Mouse (Mus musculus) right cerebral cortex, adult 18-20 months (tissue): ENCODE results near the gene Ambra1.

Experiments used
- DNase-seq: peaks from one replicate; pipeline ENCODE4 v3.0.0; 2022; ENCODE audit warnings: mixed read lengths

Gene Ambra1

DNA sequence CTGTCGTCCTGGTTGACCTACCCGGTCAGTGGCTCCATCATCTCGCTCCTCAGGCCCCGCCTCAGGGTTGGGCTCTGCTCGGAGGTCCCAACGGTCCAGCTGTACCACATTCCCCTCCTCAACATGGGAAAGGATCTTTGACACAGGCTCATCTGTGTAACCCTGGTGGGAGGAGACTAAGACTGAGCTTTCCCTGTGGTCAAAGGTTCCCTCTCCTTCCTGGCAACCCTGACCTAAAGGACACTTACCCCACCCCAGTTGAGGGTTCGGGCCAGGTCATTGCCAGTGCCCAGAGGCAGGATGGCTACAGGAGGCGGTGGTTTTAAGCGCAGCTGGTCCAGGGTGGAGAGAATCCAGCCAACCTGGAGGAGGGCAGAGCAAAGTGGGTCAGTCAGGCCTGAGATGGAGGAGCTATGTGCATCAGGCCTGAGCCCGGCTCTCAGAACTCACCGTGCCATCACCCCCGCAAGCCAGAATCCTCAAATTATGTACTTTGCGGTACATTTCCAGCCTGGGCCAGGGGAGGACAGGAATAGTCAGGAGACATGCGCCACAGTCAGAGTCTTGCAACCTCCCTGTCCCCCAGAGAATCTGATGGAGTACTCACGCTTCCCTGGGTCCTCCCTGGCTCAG lies 209.5 kb downstream of the Ambra1 start:
- peak; percentile 67 for DNase-seq

DNA sequence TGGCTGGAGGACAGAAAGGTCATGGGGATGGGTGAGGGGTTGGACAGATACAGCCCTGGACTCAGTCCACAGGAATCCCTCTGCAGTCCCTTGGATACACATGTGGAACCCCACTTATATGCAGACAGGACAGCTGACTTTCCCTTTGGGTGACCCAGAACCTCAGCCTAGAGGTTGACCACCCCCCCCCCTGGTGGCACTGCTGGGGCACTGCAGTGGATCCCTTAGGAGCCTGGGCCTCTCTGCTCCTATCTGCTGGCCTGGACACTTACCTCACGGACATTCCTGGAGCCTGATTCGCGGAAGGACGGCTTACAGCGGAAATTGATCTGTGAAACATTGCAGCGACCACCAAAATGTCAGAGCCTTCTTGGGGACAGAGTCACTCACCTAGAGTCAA lies 212.4 kb downstream of the Ambra1 start:
- no peak for DNase-seq

DNA sequence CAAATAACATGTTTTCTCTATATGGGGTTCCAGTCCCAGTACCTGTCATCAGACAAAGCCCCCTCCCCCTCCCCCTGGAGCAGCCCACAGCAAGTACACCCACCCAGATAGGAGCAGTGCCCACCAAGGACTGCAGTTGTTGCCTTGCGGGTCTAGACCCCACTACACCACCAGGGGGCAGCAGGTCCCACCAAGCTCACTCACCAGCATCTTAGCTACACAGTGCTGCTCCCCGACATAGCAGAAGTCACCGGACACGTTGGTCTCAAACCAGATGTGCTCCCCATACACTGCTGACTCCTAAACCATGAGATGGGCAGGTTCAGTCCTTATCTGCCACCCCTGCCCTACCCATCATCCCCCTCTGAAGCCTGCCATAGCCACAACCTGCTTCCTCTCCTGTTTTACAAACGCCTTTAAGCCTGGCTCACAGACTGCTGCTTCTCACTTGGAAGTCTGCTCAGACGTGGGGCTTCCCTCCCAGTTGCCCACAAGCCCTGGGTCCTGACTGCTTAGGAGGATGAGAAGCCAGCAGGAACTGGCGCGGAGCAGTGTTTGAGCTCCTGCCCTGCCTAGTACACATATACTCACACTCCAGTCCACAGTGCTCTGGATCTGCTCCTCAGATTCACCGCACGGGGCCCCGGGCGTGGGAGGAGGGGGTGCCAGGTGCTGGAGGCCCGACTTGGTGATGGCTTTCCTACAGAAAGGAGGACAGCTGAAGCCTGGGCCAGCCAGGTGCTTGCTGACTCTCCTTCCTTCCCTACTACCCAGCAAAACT lies 214.4 kb downstream of the Ambra1 start:
- DNase-seq = peak; percentile 82

DNA sequence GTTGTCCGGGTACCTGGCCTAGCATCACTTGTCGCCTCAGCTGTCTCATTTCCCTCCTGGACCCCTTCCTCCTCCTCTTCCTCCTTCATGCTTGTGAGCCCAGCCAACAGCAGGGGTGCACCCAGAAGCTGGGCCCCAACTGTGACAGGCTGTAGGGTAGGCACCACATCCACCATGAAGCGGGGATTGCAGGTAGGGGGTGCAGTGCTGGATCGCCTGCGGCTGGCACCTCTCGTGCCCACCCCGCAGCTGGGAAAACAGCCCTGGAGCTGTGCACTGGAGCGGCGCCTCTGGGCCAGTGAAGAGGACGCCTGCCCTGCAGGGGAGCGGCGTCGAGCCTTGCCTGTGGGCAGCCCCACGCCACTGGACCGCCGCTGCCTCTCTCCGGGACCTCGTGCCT lies 215.5 kb downstream of the Ambra1 start, which contains the start of gene Gm9821:
Gene Gm9821 (plus strand): TSS at position 221 of the 400 bp plus-strand sequence.
- DNase-seq = no peak

DNA sequence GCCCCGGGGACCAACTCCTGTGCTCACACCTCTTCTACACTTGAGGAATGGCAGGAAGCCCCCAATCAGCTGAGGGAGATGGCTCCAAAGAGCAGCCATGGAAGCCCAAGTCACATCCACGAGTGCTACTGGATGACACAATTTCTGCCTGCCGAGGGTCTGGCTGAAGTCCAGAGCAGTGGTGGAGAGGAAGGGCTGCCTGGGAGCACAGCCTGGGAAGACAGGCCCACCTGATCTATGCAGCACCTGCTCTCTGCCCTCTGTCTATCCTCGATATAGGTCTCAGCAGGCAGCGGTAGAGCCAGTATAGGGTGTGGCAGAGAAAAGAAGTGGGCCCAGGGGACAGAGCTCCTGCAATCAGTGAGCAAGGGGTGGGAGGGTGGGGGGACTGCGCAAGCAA lies 216.9 kb downstream of the Ambra1 start:
- no peak for DNase-seq

DNA sequence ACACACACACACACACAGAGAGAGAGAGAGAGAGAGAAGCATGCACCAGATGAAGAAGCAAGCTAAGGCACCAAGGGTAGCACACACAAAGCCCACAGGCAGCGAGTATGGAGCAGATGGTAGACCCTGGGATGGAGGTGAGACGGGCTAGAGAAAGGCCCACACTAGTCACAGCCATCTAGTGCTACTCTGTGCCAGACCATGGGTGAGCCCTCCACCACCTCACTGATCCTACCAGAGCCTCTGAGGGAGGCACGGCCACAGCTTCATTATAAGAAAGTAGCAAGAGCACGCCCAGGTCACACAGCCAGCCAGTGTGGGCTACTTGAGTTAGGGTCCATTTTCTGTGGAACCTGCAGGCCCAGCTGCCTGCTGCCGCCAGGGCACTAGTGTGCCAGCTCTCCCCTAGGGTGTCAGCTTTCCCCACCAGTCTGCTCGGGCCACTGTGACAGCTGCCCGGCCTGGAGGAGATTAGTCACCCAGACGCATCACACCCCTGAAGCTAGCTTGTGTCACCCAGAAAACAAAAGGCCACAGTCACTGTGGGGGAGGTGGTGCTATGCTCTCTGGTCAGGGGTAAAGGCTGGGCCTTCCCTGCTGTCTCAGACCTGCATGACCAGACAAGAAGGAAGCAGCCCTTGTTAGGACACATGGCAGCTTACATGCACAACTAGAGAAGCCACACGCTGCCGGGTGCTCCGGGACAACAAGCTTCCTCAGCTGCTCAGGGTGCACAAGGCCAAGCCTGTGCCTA lies 217.6 kb downstream of the Ambra1 start:
- DNase-seq = no peak

DNA sequence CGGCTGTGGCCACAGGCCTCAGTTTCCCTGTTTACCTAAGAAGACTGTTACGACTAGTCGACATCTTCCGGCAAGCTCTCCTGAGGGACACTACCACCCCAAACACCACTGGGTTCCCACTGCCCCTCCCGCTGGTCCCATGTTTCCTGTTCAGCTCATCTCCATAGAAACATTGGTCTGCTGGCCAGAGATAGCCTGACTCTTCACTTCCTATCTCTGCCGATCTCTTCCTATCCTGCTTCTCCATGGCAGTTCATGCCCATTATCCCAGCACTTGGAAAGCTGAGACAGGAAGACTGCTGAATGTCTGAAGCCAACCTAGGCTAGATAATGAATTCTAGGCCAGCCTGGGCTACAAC lies 218.2 kb downstream of the Ambra1 start:
- no peak for DNase-seq

DNA sequence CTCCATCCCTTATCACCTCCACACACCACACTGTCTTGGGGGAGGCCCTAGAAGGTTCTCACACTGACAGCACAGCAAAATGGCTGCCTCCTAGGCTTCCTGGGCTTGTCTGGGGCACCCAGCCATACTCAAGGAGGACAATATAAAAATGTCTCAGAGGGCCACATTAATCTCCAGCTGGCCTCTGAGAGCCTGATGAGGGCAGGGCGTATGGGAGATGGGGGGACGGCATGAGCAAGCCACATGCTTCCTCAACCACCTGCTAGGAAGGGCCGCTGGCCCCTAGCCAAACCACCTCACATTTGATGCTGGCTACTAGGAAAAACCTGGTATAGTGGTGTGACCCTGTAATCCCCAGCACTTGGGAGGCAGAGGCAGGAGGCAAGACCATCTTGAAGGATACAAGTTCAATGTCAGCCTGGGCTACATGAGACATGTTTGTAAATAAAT lies 218.9 kb downstream of the Ambra1 start:
- no peak for DNase-seq

DNA sequence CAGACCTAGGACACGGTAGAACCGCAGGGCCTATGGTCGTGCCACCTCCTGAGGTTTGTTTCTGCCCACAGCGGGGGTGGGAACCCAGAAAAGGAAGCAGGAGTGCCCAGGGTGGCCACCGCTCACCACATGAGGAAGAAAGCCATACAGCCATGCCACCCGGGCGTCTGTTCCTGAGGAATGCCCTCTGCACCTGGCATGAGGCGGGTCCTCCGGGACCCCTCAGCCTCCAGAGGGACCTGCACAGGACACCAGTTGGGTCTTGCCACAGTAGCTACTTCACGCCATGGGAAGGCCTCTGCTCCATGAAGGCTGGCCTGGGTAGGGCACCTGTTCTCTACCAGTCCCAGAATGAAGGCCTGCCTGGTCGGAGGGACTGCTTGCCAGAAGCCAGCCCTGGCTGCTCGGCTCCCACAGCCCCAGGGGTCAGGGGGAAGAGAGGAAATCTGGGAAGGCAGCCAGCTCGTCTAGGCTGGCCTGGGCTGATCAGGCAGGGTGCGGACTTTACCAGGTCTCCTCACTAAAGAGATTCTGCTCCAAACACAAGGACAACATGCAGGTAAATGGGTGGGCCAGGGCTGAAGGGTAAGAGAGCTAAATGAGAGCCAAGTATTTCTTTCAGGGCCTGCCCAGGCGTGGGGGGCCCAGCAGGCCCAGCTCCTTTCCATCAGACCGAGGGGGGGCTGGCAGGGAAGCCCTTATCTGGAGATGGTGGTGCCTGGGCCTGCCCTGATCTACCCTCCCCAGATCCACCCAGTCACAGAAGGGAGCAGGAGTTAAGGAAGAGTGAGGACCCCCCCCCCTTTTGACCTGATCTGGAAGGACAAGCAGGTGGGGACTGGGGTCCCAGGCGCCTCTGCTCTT lies 219.7 kb downstream of the Ambra1 start:
- no peak for DNase-seq

DNA sequence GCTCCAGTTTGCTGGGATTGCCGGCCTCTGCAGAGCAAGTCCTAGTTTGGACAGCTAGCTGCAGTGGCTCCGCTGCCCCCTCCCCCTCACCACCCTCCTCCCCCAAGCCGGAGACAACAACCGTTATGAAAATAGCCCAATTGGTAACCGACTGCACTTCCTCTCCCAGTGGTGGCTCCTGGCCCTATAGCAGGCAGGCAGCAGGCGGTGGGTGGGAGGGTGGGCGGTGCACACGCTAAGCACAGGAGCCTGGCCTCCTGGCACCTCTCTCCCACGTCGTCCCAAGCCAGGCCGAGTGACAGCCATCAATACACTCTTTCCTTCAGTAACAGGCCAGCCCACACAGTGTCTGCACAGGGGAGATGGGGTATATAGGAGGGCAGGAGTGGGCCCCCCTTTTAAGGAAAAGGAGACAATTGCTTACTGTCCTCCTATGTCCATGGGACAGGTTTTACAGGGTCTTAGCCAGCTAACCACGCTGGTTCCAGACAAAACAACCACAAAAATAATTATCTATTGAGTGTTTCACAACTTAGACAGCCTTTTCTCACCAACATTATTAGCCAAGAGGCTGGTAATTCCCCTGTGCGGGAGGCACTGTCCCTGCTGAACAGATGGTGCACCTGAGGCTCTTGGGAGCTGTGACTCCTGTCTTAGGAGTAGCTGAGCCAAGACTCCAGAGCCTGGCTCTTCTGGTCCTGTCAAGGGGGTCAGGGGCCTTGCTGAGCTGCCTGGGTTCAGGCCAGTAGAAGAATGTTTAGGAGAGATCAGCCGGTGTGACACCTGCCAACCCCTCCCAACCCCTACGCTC lies 220.5 kb downstream of the Ambra1 start:
- DNase-seq = no peak

DNA sequence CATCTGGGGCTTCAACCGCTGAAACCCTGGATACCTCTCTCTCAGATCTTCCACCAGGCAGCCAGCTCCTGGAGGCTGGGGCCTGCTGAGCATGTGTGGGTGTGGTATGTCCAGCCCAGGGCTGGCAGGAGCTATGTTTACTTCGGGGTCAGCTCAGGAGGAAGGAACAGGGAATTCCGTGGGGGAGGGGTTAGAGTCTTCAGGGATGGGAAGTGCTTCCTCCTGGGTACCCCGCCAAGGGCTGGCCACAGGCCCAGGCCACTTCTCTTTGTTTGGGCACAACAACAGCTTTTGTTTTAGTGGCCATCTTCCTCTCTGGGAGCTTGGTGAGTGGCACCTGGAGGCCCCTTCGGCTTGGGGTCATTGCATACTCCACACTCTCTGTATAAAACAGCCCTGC lies 223.9 kb downstream of the Ambra1 start:
- no peak for DNase-seq

DNA sequence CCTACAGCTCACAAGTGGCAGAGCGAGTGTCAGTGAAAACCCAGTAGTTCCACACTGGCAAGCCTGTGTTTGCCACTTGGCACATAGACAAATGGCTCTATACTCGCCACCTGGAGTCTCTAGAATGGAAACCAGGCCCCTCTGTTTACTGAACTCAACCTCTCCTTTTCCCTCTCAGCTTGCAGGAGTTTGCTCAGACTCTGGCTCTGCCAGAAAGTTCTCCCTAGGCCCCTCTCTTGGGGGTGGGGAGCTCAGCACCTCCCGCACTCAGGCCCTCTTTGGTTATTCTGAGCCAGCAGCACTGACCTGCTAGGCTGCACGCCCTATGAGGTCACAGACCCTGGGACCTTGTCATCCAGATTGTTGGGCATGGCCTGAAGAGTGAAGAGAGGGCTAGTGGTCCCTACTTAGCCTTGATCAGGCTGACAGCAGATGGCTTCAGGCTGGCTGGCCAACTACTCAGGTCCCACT lies 225.2 kb downstream of the Ambra1 start:
- no peak for DNase-seq

DNA sequence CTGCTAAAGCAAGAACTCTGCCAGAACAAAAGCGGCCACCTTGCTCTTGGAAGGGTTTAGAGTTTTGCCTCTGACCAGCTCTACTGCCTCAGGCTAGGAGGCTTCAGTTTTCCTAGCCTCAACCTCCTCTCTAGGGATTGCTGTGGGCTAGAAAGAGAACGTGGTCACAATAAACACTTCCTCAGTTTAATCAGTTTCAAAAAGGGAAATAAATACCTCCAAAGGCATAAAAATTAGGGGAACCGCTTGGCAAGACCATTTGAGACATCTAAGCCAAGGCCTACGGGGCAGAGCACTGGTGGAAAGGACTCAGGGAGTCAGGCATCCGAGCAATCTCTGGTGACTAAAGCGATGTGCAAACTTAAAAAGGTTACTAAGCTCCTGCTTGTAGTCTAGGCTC lies 225.9 kb downstream of the Ambra1 start:
- no peak for DNase-seq

DNA sequence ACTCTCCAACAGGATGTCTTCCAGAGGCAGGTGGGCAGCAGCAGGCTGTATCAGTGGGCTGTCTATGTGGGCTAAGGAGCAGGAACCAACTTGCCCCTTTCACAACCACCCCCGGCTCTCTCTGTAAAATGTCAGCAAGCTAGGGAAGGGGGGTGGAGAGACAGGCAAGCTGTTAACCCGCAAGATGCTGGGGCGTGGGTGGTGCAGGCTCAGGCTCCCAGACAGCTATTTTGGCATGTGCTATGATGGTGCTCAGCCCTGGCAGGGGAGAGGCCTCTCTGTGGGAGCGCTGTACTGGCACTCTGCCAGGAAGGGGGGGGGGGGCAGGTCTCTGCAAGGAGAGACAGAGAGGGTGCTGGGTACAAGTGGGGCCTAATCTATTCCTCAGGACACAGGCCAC lies 227.2 kb downstream of the Ambra1 start:
- DNase-seq = peak; percentile 94

DNA sequence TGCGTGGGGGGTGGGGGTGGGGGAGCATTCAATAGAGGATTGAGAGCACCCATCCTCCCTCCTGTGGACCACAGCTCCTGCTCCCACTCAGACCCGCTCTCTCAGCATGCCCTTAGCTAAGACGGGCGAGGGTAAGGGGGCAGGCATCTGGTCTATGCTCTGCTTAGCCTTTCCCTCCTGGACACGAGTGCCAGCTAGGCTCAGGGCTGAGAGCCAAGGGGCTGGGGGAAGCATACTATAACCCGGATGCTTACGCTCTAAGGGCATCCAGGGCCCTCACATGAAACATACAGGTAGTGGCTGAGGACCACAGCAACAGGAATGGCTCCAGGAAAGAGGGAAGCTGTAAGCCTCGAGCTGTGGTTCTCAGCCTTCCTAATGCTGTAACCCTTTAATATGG lies 228.1 kb downstream of the Ambra1 start:
- DNase-seq = no peak

DNA sequence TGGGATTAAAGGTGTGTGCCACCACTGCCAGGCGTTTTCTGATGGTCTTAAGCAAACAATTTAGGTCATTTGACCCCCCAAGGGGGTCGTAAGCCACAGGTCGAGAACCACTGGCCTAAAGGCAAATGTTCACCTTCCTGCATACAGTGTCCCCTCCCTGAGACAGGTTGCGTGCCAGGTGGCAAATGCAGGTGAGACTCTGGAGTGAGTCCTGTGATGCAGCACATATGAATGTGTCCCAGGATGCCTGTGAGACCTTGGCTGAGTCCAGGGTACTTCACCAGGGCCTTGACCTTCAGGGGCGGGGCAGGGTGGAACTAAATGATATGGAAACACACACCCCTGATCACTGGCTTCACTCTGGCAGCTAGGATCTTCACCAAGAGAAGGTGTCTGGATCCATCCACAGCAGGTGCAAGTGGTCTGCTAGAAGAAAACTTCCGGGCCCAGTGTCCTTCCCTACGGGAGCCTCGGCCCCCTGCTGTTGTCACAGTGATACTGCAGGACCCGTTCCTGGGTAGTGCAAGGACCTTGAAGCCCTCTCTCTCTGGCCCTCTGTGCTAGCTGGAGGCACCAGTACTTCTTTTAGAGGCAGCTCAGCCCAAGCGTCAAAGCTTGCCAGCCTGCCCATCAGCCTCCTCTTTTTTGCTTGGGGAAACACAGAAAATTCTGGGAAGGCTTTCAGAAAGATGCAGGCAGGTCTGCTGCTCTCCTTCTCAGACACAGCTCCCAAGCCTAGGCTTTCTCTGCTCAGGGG lies 228.9 kb downstream of the Ambra1 start:
- no peak for DNase-seq

DNA sequence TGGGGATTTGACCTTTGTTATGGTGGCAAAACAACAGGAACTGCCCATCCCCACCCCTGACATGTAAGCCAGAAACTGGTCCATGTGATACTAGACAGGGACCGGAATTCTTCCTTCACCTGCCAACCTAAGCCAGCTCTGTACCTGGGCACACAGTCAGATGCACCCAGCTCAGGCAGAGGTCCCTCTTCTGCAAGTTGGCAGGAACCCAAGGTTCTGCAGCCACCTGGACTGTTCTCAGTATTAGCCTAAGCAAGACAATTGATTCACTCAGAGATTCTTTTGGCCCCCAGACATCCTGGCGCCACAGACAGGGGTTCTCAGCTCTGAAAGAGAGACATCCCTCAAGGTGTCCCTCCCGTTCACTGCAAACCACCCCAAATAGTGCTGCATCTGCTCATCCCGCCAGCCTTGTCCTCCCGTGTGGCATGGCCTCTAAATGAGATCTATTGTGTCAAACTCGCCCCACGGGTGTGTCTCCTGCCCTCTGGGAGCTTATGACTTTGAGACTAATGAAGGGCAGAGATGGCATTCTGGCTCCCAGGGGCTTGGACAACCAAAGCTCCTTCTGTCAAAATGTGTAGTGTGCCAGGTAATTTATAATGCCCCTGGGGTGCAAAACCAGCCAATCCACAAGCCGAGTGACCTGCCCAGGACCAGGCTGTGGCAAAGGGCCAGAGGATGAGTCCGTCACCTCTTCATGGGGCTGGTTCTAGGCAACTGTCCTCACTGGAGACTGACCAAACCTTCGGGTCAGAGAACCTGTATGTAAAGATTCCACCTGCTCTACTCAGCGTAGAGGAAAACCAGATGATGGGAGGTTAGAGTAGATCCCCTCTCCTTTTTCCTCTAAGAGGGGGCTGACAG lies 229.8 kb downstream of the Ambra1 start:
- no peak for DNase-seq

DNA sequence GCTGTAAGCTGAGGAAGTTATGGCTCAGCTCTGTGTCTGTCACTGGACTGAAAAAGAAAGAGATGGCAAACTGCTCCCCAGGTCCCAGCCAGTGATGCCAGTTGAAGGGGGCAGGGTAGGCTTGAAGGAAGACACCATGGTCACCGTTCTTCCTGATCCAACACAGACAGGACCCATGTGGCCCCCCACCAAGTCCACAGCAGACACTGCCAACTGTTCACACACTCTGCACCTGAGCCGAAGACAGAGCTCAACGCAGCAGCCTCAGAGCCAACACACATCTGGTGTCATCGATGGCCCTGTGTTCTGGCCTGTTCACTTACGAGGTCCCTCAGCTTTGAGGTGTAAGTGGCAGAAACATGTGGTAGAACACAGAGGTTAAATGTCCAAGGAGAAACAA lies 230.5 kb downstream of the Ambra1 start:
- no peak for DNase-seq

DNA sequence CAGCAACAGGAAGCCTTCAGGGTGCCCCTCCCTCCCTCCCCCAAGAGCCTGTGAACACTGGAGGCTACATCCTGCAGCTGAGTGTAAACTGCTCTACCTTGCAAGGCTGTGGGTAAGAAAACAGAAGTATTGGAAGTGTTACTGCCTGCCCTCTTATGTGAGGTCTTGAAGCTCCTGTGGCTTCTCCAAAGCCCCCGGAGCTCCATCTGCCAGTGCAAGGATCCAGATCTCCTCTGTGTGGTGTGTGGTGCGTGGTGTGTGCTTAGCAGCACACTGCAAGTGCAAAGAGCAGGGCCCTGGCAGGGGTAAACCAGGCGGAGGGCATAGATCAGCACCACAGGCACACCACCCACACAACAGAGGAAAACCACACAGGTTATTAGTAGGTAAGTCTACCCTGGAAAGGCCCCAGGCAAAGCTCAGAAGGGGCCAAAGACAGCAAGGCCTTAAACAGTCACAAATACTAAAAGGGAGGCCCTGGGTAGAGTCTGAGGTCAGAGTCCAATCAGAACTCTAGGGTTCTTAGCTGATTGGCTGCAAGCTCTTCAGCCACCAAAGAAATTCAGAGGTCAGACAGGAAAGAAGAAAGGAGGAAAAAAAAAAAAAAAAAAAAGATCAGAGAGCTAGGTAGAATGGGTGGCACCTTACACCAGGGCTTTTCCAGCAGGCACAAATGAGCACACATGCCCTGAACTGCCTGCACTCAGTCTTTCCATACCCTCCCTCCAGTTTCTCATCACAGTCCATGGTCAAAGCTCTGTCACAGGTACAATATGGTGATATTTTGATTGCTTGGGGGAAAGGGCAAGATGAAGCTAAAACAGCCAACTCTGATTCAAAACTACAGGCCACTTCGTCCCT lies 232.2 kb downstream of the Ambra1 start:
- DNase-seq = no peak
